ENCODE assay signal across 9 mouse cellular contexts in the genomic region with DNA sequence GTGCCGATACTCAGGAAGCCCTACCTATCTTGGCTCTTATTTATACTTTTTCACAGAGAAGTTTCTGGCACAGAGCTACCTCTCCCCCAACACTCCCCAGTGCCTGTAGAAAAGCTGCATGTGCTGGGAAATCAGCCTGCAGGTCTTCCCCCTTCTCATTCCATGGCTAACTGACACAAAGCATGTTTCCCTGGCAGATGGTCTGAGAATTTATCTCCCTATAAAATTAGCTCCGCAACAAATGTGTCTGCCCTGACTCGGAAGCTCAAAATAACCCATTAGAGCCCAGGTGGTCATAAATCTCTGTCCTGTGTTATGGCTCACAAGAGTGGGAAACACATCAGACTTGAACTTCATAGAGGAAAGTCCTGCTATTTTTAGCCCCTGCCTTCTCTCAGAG.
A peak's percentile ranks its signal among the peaks of the same experiment; 100 is the strongest.
DNase-seq lines count a peak whose midpoint lies in the region; ATAC-seq and TF ChIP-seq lines count a peak whose summit lies in the region.
"Had no signal": no experiment of that assay in that cellular context is flagged by ENCODE, and none has a peak within 500 bp of the region (broad histone marks: within the 10 kb centered on the region; RNA-seq: fewer than 3 reads in every experiment).

No protein-coding gene starts in this region.

- H3K27ac ChIP-seq in gastrocnemius, adult 2 months = peak overlapping the region; percentile 85
- peak overlapping the region; percentile 31; the same call in 1 of the 2 replicates for H3K27ac ChIP-seq in brown adipose tissue, adult 24 weeks (replicated peaks; ENCODE audit: low read depth, low read length)
- H3K27ac ChIP-seq in forebrain, postnatal 0 days (ENCODE audit: low read depth, low read length) = peak overlapping the region; percentile 96
- H3K27ac ChIP-seq in limb, embryonic 15.5 days = peak overlapping the region; percentile 77
- no peak overlapping the region for H3K27ac ChIP-seq in thymus, adult 2 months (ENCODE audit: control insufficient read depth, insufficient read depth, low read length)
- H3K27ac ChIP-seq: macrophage had no signal

- H3K9me3 ChIP-seq in forebrain, postnatal 0 days (ENCODE audit: low read length) = no peaks in the 10 kb centered on the region
- H3K9me3 ChIP-seq in limb, embryonic 15.5 days = no peaks in the 10 kb centered on the region

- H3K27me3 ChIP-seq in forebrain, postnatal 0 days (ENCODE audit: insufficient read depth, low read length) = no peaks in the 10 kb centered on the region
- no peaks in the 10 kb centered on the region for H3K27me3 ChIP-seq in limb, embryonic 15.5 days
- no peaks in the 10 kb centered on the region for H3K27me3 ChIP-seq in thymus, adult 2 months (ENCODE audit: control insufficient read depth, insufficient read depth, low read length)

- TF ChIP-seq POLR2A in thymus, adult 2 months (IDR thresholded peaks at IDR 0.05; ENCODE audit: control insufficient read depth, extremely low read depth, insufficient read depth, low read length, poor library complexity) = no peak

- H3K4me3 ChIP-seq in gastrocnemius, adult 2 months = peak overlapping the region; percentile 26
- no peak overlapping the region for H3K4me3 ChIP-seq in brown adipose tissue, adult 24 weeks (ENCODE audit: insufficient read depth, low read depth, low read length)
- H3K4me3 ChIP-seq in forebrain, postnatal 0 days (ENCODE audit: low read depth, low read length) = no peak overlapping the region
- H3K4me3 ChIP-seq in limb, embryonic 15.5 days = no peak overlapping the region
- no peak overlapping the region for H3K4me3 ChIP-seq in thymus, adult 2 months (ENCODE audit: control insufficient read depth, insufficient read depth, low read length)

- H3K4me2 ChIP-seq in forebrain, postnatal 0 days (ENCODE audit: low read depth) = no peak overlapping the region
- H3K4me2 ChIP-seq in limb, embryonic 15.5 days = peak overlapping the region; percentile 10; the same call in 1 of the 2 replicates

- no peak for DNase-seq in gastrocnemius, adult 2 months
- no peak for DNase-seq in gastrocnemius, postnatal 36 days
- peak; percentile 52 for DNase-seq in forebrain, postnatal 0 days
- DNase-seq in thymus, adult 2 months = no peak
- DNase-seq in adrenal gland, adult 8-10 months = no peak
- DNase-seq in urinary bladder, adult 18-20 months (ENCODE audit: low spot score in 2 of 2) = no peak

- WGBS in forebrain, postnatal 0 days = 28% methylated on average over 3 of the region's 3 CpGs
- WGBS in limb, embryonic 15.5 days = 6% methylated on average over 3 of the region's 3 CpGs
- 93% methylated on average over 3 of the region's 3 CpGs for WGBS in thymus, adult 2 months

- no peak for ATAC-seq in forebrain, postnatal 0 days
- peak; percentile 55 for ATAC-seq in limb, embryonic 15.5 days (ENCODE audit: insufficient number of reproducible peaks, low FRiP score, low TSS enrichment, low read depth)

- no peak for TF ChIP-seq CTCF in gastrocnemius, adult 2 months (IDR thresholded peaks at IDR 0.05)
- TF ChIP-seq CTCF in forebrain, postnatal 0 days (IDR thresholded peaks at IDR 0.05; ENCODE audit: low read depth) = no peak
- no peak for TF ChIP-seq CTCF in thymus, adult 2 months (IDR thresholded peaks at IDR 0.05; ENCODE audit: borderline replicate concordance, control insufficient read depth, extremely low read depth, insufficient read depth, low read length, poor library complexity)

- no peaks in the 10 kb centered on the region for H3K36me3 ChIP-seq in forebrain, postnatal 0 days (ENCODE audit: insufficient read depth)
- no peaks in the 10 kb centered on the region for H3K36me3 ChIP-seq in limb, embryonic 15.5 days
- H3K36me3 ChIP-seq in thymus, adult 2 months (ENCODE audit: control insufficient read depth, insufficient read depth, low read length) = no peaks in the 10 kb centered on the region

- peaks cover 6% of the 10 kb centered on the region; the same call in 1 of the 2 replicates for H3K4me1 ChIP-seq in brown adipose tissue, adult 24 weeks (ENCODE audit: control insufficient read depth, insufficient read depth, insufficient read length, low read length)
- peaks cover 28% of the 10 kb centered on the region for H3K4me1 ChIP-seq in forebrain, postnatal 0 days (ENCODE audit: insufficient read depth)
- peaks cover 26% of the 10 kb centered on the region for H3K4me1 ChIP-seq in limb, embryonic 15.5 days
- peaks cover 6% of the 10 kb centered on the region; the same call in 1 of the 2 replicates for H3K4me1 ChIP-seq in thymus, adult 2 months (replicated peaks; ENCODE audit: control insufficient read depth, insufficient read depth, low read length)

- intact Hi-C loops in gastrocnemius, adult 2 months (cut with DNase I) = loop anchor here (5.0 kb wide), 2 partner anchors 56 to 71 kb away; no protein-coding TSS in a partner anchor
- intact Hi-C loops in gastrocnemius, postnatal 36 days (cut with DNase I) = loop anchor here (5.0 kb wide), 1 partner anchor 46 kb away; no protein-coding TSS in a partner anchor

- H3K9ac ChIP-seq in forebrain, postnatal 0 days = 0 out of 2 replicates have a peak overlapping the region, but pooled peaks have one; percentile 11
- H3K9ac ChIP-seq in limb, embryonic 15.5 days = no peak overlapping the region
